ENCODE assay signal across 9 mouse cellular contexts in genomic region chr9:32717931-32718820, GRCm38 (mm10).
DNase-seq lines count a peak whose midpoint lies in the region; ATAC-seq and TF ChIP-seq lines count a peak whose summit lies in the region.
"Had no signal": no experiment of that assay in that cellular context is flagged by ENCODE, and none has a peak within 500 bp of the region (broad histone marks: within the 10 kb centered on the region; RNA-seq: fewer than 3 reads in every experiment).

No protein-coding gene starts in this region.

- no peak overlapping the region for H3K4me2 ChIP-seq in kidney, postnatal 0 days (ENCODE audit: low read length)
- no peak overlapping the region for H3K4me2 ChIP-seq in limb, embryonic 11.5 days (ENCODE audit: low read depth, severe bottlenecking)

- H3K9me3 ChIP-seq in kidney, postnatal 0 days (replicated peaks; ENCODE audit: low read length), result no peaks in the 10 kb centered on the region
- no peaks in the 10 kb centered on the region for H3K9me3 ChIP-seq in limb, embryonic 11.5 days (ENCODE audit: control insufficient read depth, low read length)

- TF ChIP-seq CTCF in kidney, postnatal 0 days (IDR thresholded peaks at IDR 0.05; ENCODE audit: low read depth), result no peak
- no peak for TF ChIP-seq CTCF in bone marrow, adult 2 months (IDR thresholded peaks at IDR 0.05; ENCODE audit: control insufficient read depth, insufficient read depth, low read length)

- no peak for ATAC-seq in kidney, postnatal 0 days (replicated peaks; ENCODE audit: low FRiP score, low read depth)
- ATAC-seq in limb, embryonic 11.5 days (ENCODE audit: insufficient number of reproducible peaks, low FRiP score, low TSS enrichment, low read depth), result no peak

- WGBS in kidney, postnatal 0 days, result 22% methylated on average over 9 of the region's 9 CpGs
- 61% methylated on average over 9 of the region's 9 CpGs for WGBS in bone marrow, adult 2 months
- 55% methylated on average over 9 of the region's 9 CpGs for WGBS in limb, embryonic 11.5 days

- no peak overlapping the region for H3K4me3 ChIP-seq in kidney, postnatal 0 days (replicated peaks; ENCODE audit: low read depth, low read length)
- H3K4me3 ChIP-seq in bone marrow, adult 2 months (replicated peaks; ENCODE audit: control insufficient read depth, low read depth, low read length), result no peak overlapping the region
- H3K4me3 ChIP-seq in limb, embryonic 11.5 days (ENCODE audit: low read depth, low read length), result no peak overlapping the region

- no peak for TF ChIP-seq POLR2A in bone marrow, adult 2 months (IDR thresholded peaks at IDR 0.05; ENCODE audit: borderline replicate concordance, control insufficient read depth, low read depth, low read length)

- peak overlapping the region; percentile 84 for H3K27ac ChIP-seq in kidney, postnatal 0 days
- peak overlapping the region; percentile 38 for H3K27ac ChIP-seq in bone marrow, adult 2 months (ENCODE audit: control insufficient read depth, insufficient read depth, low read depth, low read length, poor library complexity)
- H3K27ac ChIP-seq in limb, embryonic 11.5 days (replicated peaks; ENCODE audit: low read depth, low read length), result 0 out of 2 replicates have a peak overlapping the region, but pooled peaks have one; percentile 8
- H3K27ac ChIP-seq: liver, embryonic 14.5 days had no signal

- H3K27me3 ChIP-seq in kidney, postnatal 0 days (ENCODE audit: insufficient read depth, low read length), result no peaks in the 10 kb centered on the region
- no peaks in the 10 kb centered on the region for H3K27me3 ChIP-seq in limb, embryonic 11.5 days (ENCODE audit: control insufficient read depth, insufficient read depth, low read length)

- H3K9ac ChIP-seq in kidney, postnatal 0 days (ENCODE audit: low read depth, low read length), result no peak overlapping the region
- H3K9ac ChIP-seq in limb, embryonic 11.5 days (ENCODE audit: low read length), result no peak overlapping the region; the same call in 1 of the 2 replicates
- H3K9ac ChIP-seq: liver, embryonic 14.5 days had no signal

- no peaks in the 10 kb centered on the region for H3K36me3 ChIP-seq in kidney, postnatal 0 days (ENCODE audit: insufficient read depth, low read length)
- H3K36me3 ChIP-seq in limb, embryonic 11.5 days (ENCODE audit: control insufficient read depth, insufficient read depth, low read length), result no peaks in the 10 kb centered on the region

- peaks cover 77% of the 10 kb centered on the region for H3K4me1 ChIP-seq in kidney, postnatal 0 days (replicated peaks; ENCODE audit: insufficient read depth, low read length)
- H3K4me1 ChIP-seq in bone marrow, adult 2 months (ENCODE audit: control insufficient read depth, insufficient read depth, low read length), result peaks cover 9% of the 10 kb centered on the region; the same call in 1 of the 2 replicates
- H3K4me1 ChIP-seq in limb, embryonic 11.5 days (ENCODE audit: control insufficient read depth, insufficient read depth, low read length), result peaks cover 70% of the 10 kb centered on the region

- peak; percentile 78 for DNase-seq in kidney, postnatal 0 days (ENCODE audit: low spot score)
- DNase-seq in kidney, postnatal 10 days, result no peak
- peak; percentile 55 for DNase-seq in A20 (ENCODE audit: low read depth, low spot score)
- no peak for DNase-seq in limb, embryonic 11.5 days (ENCODE audit: low spot score)
- DNase-seq in natural killer cell, adult 2 months (ENCODE audit: low spot score in 2 of 2), result no peak
- DNase-seq in retina, postnatal 1 day, result no peak
- DNase-seq: cerebellum, adult 18-20 months had no signal

Comparison
In these comparisons a context has a peak if more than half of its experiments do, and no peak if none do; other contexts are left out.
1. DNase-seq: peak in kidney, postnatal 0 days (single experiment) and A20 (single experiment); none in kidney, postnatal 10 days (single experiment), limb, embryonic 11.5 days (single experiment), natural killer cell, adult 2 months (0 of 2) and retina, postnatal 1 day (single experiment).
2. H3K27ac ChIP-seq: peak in every context shown above with its lines; median percentile 84 in kidney, postnatal 0 days; 38 in bone marrow, adult 2 months; 8 in limb, embryonic 11.5 days.